Mouse (Mus musculus) T-helper 2 cell (primary cell): ENCODE data around the gene Zfp668.

Source experiments
- in situ Hi-C: fragments of 300-600 bp; cut with MboI, MseI; formaldehyde crosslinking; loops from one replicate; pipeline ENCODE4 v1.15.1; 2025; ENCODE audit warnings: high pct_unique_total_duplicates

Gene Zfp668

GRCm38 (mm10) chr7:127876467-127877348 is at the start of gene Zfp668:
Gene Zfp668, minus strand, starts transcription at chr7:127876828.
- in situ Hi-C loops = loop anchor here (5.0 kb wide), 1 partner anchor 36 kb away; the partner anchor contains the start of gene Kat8

- in situ Hi-C loops = no loop called here
Measured at GRCm38 (mm10) chr7:127926066-127926465, 49.4 kb upstream of the Zfp668 start.

GRCm38 (mm10) chr7:127925252-127925651 is 48.6 kb upstream of the Zfp668 start:
- in situ Hi-C loops = no loop called here

- in situ Hi-C loops = loop anchor here (5.0 kb wide), 1 partner anchor 39 kb away; no protein-coding TSS in a partner anchor
Measured at GRCm38 (mm10) chr7:127923714-127924113, 47.1 kb upstream of the Zfp668 start.

GRCm38 (mm10) chr7:127922451-127923275 is 46.0 kb upstream of the Zfp668 start:
- in situ Hi-C loops = loop anchor here (5.0 kb wide), 1 partner anchor 40 kb away; no protein-coding TSS in a partner anchor

GRCm38 (mm10) chr7:127921516-127921915 is 44.9 kb upstream of the Zfp668 start:
- in situ Hi-C loops = loop anchor here (5.0 kb wide), 1 partner anchor 41 kb away; no protein-coding TSS in a partner anchor

- in situ Hi-C loops = no loop called here
Measured at GRCm38 (mm10) chr7:127919290-127919689, 42.7 kb upstream of the Zfp668 start.

- in situ Hi-C loops = no loop called here
Measured at GRCm38 (mm10) chr7:127918203-127918602, 41.6 kb upstream of the Zfp668 start.

- in situ Hi-C loops = no loop called here
Measured at GRCm38 (mm10) chr7:127915293-127915692, 38.7 kb upstream of the Zfp668 start.

GRCm38 (mm10) chr7:127912938-127913337 is 36.3 kb upstream of the Zfp668 start:
- in situ Hi-C loops = loop anchor here (5.0 kb wide), 1 partner anchor 36 kb away; the partner anchor contains the start of genes Zfp646 and Zfp668

- in situ Hi-C loops = loop anchor here (5.0 kb wide), 1 partner anchor 35 kb away; the partner anchor contains the start of genes Zfp646 and Zfp668
Measured at GRCm38 (mm10) chr7:127912190-127912871, 35.7 kb upstream of the Zfp668 start, which contains the start of gene Kat8. Gene Kat8, plus strand, starts transcription at chr7:127912516.

- in situ Hi-C loops = no loop called here
Measured at GRCm38 (mm10) chr7:127908656-127909055, 32.0 kb upstream of the Zfp668 start.

GRCm38 (mm10) chr7:127907939-127908338 is 31.3 kb upstream of the Zfp668 start:
- in situ Hi-C loops = no loop called here

- in situ Hi-C loops = no loop called here
Measured at GRCm38 (mm10) chr7:127903971-127904796, 27.6 kb upstream of the Zfp668 start, which contains the start of gene Bckdk. Gene Bckdk, plus strand, starts transcription at chr7:127904082.

- in situ Hi-C loops = no loop called here
Measured at GRCm38 (mm10) chr7:127901772-127902171, 25.1 kb upstream of the Zfp668 start.

GRCm38 (mm10) chr7:127899997-127900396 is 23.4 kb upstream of the Zfp668 start:
- in situ Hi-C loops = no loop called here

- in situ Hi-C loops = no loop called here
Measured at GRCm38 (mm10) chr7:127898179-127898956, 21.7 kb upstream of the Zfp668 start.

- in situ Hi-C loops = no loop called here
Measured at GRCm38 (mm10) chr7:127897542-127897941, 20.9 kb upstream of the Zfp668 start.

- in situ Hi-C loops = no loop called here
Measured at GRCm38 (mm10) chr7:127896384-127896783, 19.8 kb upstream of the Zfp668 start.
